Mouse (Mus musculus) forebrain, embryonic 16.5 days (tissue): ENCODE data around the gene Alpl. TPM values are rescaled to one million over a fixed set of nuclear protein-coding genes. Genes with fewer than 3 reads are reported as not detected.

Source experiments
- ATAC-seq: fragments of 200-750 bp; cut with Nextera tagmentation; 2 replicates; pipeline ENCODE4 v1.8.0; 2017; ENCODE audit warnings: mild to moderate bottlenecking, moderate library complexity
- H3K27ac ChIP-seq: fragments of 300-500 bp; sonication (generic); 2 replicates; pipeline ENCODE4 v1.5.1; 2014; ENCODE audit warnings: low read length, control low read depth
- H3K27me3 ChIP-seq: fragments of 300-500 bp; sonication (generic); replicated peaks from 2 replicates; pipeline ENCODE4 v1.6.1; 2014; ENCODE audit warnings: low read length; ENCODE audit not compliant: control insufficient read depth, insufficient read depth
- H3K36me3 ChIP-seq: fragments of 300-500 bp; sonication (generic); 2 replicates; pipeline ENCODE4 v1.6.1; 2014; ENCODE audit not compliant: control insufficient read depth, insufficient read depth
- H3K4me1 ChIP-seq: fragments of 300-500 bp; sonication (generic); replicated peaks from 2 replicates; pipeline ENCODE4 v1.6.1; 2014; ENCODE audit warnings: low read length; ENCODE audit not compliant: control insufficient read depth, insufficient read depth
- H3K4me2 ChIP-seq: fragments of 300-500 bp; sonication (generic); 2 replicates; pipeline ENCODE4 v1.6.1; 2014; ENCODE audit warnings: mild to moderate bottlenecking, low read length, control low read depth
- H3K4me3 ChIP-seq: fragments of 300-500 bp; sonication (generic); replicated peaks from 2 replicates; pipeline ENCODE4 v1.5.1; 2014; ENCODE audit warnings: mild to moderate bottlenecking, low read length, control low read depth
- H3K9ac ChIP-seq: fragments of 300-500 bp; sonication (generic); replicated peaks from 2 replicates; pipeline ENCODE4 v1.6.1; 2014; ENCODE audit warnings: low read depth, low read length, control low read depth
- H3K9me3 ChIP-seq: fragments of 300-500 bp; sonication (generic); 2 replicates; pipeline ENCODE4 v1.6.1; 2016; ENCODE audit warnings: low read length; ENCODE audit not compliant: control insufficient read depth
- WGBS: fragments of 180-500 bp; shearing (Covaris S2); extraction: QIAGEN DNeasy Blood & Tissue Kit; methylation state at CpG from one replicate; pipeline ENCODE4 v1.1.7; 2014; 5-methylcytosine and 5-hydroxymethylcytosine counted together
- polyA plus RNA-seq: library from polyadenylated mRNA; unstranded; fragments of >200 nt; fragmentation: Nextera tagmentation; extraction: Ambion mirVana; gene quantifications from 2 replicates; pipeline ENCODE4 v1.2.1, GENCODE M21; 2015

Gene Alpl
- polyA plus RNA-seq, 1 experiment from 2014 or later = 7.6 TPM

DNA sequence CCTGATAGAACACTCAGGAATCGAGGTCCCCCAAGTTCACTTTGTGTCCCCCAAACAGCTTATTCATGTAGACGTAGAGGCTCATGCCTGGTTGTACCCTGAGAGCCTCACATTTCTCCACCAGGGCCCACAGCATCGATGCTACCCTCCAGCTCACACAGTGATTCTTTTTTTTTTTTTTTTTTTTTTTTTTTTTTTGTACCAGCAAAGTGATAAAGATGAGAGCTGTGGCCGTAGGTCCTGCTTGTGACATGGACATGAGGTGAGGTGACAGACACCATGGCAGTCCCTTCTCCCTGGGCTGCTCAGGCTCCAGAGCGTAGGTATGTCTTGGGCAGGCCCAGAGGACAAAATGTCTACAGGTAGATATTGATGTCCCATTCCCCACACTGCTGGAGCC lies 5.2 kb downstream of the Alpl start:
- no peak overlapping the region for H3K9ac ChIP-seq
- H3K36me3 ChIP-seq = no peaks in the 10 kb centered on the region
- H3K4me1 ChIP-seq = peaks cover 12% of the 10 kb centered on the region
- no peak overlapping the region for H3K4me3 ChIP-seq
- H3K9me3 ChIP-seq = no peaks in the 10 kb centered on the region
- no peak for ATAC-seq
- 91% methylated on average over 5 of the region's 5 CpGs for WGBS
- H3K4me2 ChIP-seq = no peak overlapping the region
- peaks cover 4% of the 10 kb centered on the region; the same call in 1 of the 2 replicates for H3K27me3 ChIP-seq
- H3K27ac ChIP-seq = no peak overlapping the region

- H3K9ac ChIP-seq = no peak overlapping the region
- H3K27ac ChIP-seq = no peak overlapping the region
- WGBS = 71% methylated on average over 7 of the region's 7 CpGs
- no peaks in the 10 kb centered on the region for H3K36me3 ChIP-seq
- no peak overlapping the region for H3K4me2 ChIP-seq
- no peaks in the 10 kb centered on the region for H3K27me3 ChIP-seq
- H3K9me3 ChIP-seq = no peaks in the 10 kb centered on the region
- H3K4me3 ChIP-seq = no peak overlapping the region
- no peak for ATAC-seq
- peaks cover 19% of the 10 kb centered on the region for H3K4me1 ChIP-seq
These were observed 7.6 kb downstream of the Alpl start for GRCm38 (mm10) chr4:137788511-137789049.

DNA sequence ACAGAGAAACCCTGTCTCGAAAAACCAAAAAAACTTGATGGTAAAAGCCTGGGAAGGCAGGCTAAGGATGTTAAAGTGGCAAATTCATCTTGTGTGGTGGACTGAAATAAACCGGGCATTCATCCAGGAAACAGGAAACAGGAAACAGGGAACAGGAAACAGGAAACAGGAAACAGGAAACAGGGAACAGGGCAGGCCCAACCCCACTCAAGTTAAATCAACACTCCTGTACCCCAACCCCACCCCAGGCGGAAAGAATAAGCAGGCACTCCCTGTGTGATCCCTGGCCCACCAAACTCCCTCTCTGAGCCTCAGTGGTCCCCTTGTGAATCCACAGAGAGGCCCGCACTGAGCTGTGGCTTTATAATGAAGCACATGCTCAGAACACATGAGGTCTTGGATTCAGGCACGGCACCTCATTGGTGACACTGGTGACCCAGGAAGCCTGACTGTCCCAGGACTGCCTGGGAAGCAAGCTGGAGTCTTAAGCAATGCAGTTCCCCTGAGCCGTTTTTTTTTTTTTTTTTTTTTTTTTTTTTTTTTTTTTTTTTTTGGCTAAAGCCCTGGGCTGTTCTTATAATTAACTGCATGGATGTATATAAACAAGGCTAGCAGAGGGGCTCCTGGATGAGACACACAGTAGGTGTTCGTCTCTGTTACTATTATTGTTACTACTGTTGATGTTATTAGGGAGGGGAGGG lies 8.4 kb downstream of the Alpl start:
- H3K9me3 ChIP-seq = no peaks in the 10 kb centered on the region
- H3K4me2 ChIP-seq = no peak overlapping the region
- no peaks in the 10 kb centered on the region for H3K27me3 ChIP-seq
- no peak overlapping the region for H3K4me3 ChIP-seq
- H3K27ac ChIP-seq = no peak overlapping the region
- no peaks in the 10 kb centered on the region for H3K36me3 ChIP-seq
- 88% methylated on average over 7 of the region's 7 CpGs for WGBS
- peaks cover 22% of the 10 kb centered on the region for H3K4me1 ChIP-seq
- ATAC-seq = no peak
- H3K9ac ChIP-seq = no peak overlapping the region

DNA sequence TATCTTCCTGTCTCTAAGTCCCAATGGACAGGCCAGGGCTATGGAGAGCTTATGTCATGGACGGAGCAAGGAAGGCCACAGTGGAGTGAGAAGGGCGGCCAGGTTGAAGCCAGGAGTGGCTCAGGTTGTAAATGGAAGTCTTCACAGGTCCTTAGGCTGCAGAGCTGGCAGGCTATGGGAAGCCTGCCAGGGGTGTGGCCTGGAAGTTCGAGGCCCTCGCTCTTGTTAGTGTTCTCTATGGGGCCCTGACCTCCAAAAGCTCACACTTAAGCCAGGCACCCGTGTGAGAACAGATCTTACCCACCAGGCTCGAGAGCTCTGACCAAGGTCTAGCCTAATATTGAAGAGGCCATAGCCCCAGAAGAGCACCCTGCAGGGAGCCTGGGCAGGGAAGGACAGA lies 9.7 kb downstream of the Alpl start:
- Histone ChIP-seq H3K4me1 (peaks cover 20% of the 10 kb centered on the region), H3K36me3 (no peaks in the 10 kb centered on the region), H3K27me3 (no peaks in the 10 kb centered on the region), H3K9me3 (no peaks in the 10 kb centered on the region), H3K9ac (no peak overlapping the region), H3K4me3 (no peak overlapping the region), H3K27ac (no peak overlapping the region), H3K4me2 (no peak overlapping the region)
- whole genome bisulfite sequencing = 87% methylated on average over 6 of the region's 6 CpGs
- ATAC-seq = no peak

GRCm38 (mm10) chr4:137785270-137785669 lies 10.9 kb downstream of the Alpl start:
- H3K4me2 ChIP-seq = no peak overlapping the region
- H3K27me3 ChIP-seq = no peaks in the 10 kb centered on the region
- 78% methylated on average over 6 of the region's 6 CpGs for WGBS
- no peak for ATAC-seq
- H3K9me3 ChIP-seq = no peaks in the 10 kb centered on the region
- H3K36me3 ChIP-seq = no peaks in the 10 kb centered on the region
- no peak overlapping the region for H3K27ac ChIP-seq
- H3K9ac ChIP-seq = no peak overlapping the region
- H3K4me1 ChIP-seq = peaks cover 18% of the 10 kb centered on the region
- no peak overlapping the region for H3K4me3 ChIP-seq

- no peak overlapping the region for H3K9ac ChIP-seq
These were observed 11.4 kb downstream of the Alpl start for GRCm38 (mm10) chr4:137784741-137785140.

DNA sequence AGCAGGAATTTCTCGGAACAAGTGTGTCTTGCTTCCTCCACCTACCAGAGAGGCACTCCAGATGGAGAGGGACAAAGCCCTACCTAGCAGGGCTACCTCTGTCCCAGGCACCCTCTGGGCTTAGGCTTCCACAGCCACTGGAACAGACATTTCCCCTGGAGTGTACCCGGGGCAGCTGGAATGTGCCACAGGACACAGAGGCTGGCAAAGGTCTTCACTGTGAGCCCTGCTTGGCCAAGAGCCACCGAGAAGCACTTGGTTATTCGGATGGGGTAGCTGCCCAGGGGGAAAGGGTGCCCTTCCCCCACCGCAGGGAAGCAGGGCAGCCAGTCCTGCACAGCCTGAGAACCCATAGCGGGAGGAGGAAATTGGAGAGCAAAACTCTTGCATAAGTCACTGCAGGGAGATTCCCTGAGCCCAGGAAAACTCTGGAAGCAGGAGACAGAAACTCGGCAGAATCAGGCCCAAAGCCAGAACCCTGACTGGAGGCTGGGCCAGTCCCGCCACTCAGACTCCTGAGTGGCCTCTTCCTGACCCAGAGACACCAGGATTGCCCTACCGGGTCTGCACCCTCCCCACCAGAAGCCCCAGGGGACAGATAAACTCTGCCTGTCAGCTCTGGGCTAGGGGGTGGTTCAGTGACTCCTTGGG lies 12.5 kb downstream of the Alpl start:
- WGBS = 21% methylated on average over 9 of the region's 9 CpGs
- Histone ChIP-seq H3K9me3 (no peaks in the 10 kb centered on the region), H3K27me3 (no peaks in the 10 kb centered on the region), H3K27ac (no peak overlapping the region; the same call in 1 of the 2 replicates), H3K4me2 (no peak overlapping the region), H3K9ac (no peak overlapping the region), H3K4me1 (peaks cover 17% of the 10 kb centered on the region), H3K36me3 (no peaks in the 10 kb centered on the region), H3K4me3 (no peak overlapping the region)
- ATAC-seq = peak; percentile 61; the same call in 1 of the 2 replicates

More at GRCm38 (mm10) chr4:137784741-137785140, 11.4 kb downstream of the Alpl start:
- no peak for ATAC-seq
- Histone ChIP-seq H3K27me3 (no peaks in the 10 kb centered on the region), H3K36me3 (no peaks in the 10 kb centered on the region), H3K27ac (no peak overlapping the region), H3K9me3 (no peaks in the 10 kb centered on the region), H3K4me1 (peaks cover 18% of the 10 kb centered on the region), H3K4me3 (no peak overlapping the region), H3K4me2 (no peak overlapping the region)
- WGBS = 81% methylated on average over 6 of the region's 6 CpGs

GRCm38 (mm10) chr4:137781949-137782348 lies 14.2 kb downstream of the Alpl start:
- ATAC-seq = no peak
- peaks cover 15% of the 10 kb centered on the region for H3K4me1 ChIP-seq
- H3K4me3 ChIP-seq = no peak overlapping the region
- H3K27me3 ChIP-seq = no peaks in the 10 kb centered on the region
- no peaks in the 10 kb centered on the region for H3K36me3 ChIP-seq
- 90% methylated on average over 5 of the region's 5 CpGs for WGBS
- no peak overlapping the region for H3K27ac ChIP-seq
- no peak overlapping the region for H3K4me2 ChIP-seq
- no peaks in the 10 kb centered on the region for H3K9me3 ChIP-seq
- H3K9ac ChIP-seq = no peak overlapping the region

DNA sequence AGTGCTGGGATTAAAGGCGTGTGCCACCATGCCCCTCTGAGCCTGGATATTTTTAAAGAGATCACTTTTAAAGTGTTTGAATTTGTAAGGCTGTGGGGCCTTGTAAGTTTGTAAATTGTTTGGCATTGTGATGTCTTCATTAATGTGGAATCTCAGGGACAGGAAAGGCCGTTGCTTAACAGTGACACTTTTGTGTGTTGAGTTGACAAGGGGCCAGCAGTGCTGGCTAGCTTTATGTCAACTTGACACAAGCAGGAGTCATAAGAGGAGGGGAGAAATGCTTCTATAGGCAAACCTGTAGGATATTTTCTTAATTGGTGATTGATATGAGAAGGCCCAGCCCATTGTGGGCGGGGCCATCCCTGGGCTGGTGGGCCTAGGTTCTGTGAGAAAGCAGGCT lies 15.2 kb downstream of the Alpl start:
- no peaks in the 10 kb centered on the region for H3K9me3 ChIP-seq

More for the DNA sequence above, 15.2 kb downstream of the Alpl start:
- no peaks in the 10 kb centered on the region for H3K36me3 ChIP-seq
- no peak for ATAC-seq
- no peak overlapping the region for H3K27ac ChIP-seq
- 65% methylated on average over 3 of the region's 3 CpGs for WGBS
- no peak overlapping the region for H3K4me2 ChIP-seq
- no peak overlapping the region for H3K9ac ChIP-seq
- H3K4me1 ChIP-seq = peaks cover 15% of the 10 kb centered on the region
- H3K4me3 ChIP-seq = no peak overlapping the region
- no peaks in the 10 kb centered on the region for H3K27me3 ChIP-seq
